Mouse (Mus musculus) embryonic fibroblast, embryonic 13.5 days (primary cell): ENCODE measurements around the gene Dnm2.

Source experiments
- CTCF ChIP-seq: IDR thresholded peaks from 2 replicates; pipeline ENCODE4 v1.5.1; 2011; ENCODE audit warnings: mild to moderate bottlenecking, control low read depth, low read length, moderate library complexity, borderline replicate concordance; ENCODE audit not compliant: insufficient read depth
- POLR2A ChIP-seq: IDR thresholded peaks from 2 replicates; pipeline ENCODE4 v1.6.1; 2011; ENCODE audit warnings: low read depth, mild to moderate bottlenecking, control low read depth, low read length, moderate library complexity

DNA sequence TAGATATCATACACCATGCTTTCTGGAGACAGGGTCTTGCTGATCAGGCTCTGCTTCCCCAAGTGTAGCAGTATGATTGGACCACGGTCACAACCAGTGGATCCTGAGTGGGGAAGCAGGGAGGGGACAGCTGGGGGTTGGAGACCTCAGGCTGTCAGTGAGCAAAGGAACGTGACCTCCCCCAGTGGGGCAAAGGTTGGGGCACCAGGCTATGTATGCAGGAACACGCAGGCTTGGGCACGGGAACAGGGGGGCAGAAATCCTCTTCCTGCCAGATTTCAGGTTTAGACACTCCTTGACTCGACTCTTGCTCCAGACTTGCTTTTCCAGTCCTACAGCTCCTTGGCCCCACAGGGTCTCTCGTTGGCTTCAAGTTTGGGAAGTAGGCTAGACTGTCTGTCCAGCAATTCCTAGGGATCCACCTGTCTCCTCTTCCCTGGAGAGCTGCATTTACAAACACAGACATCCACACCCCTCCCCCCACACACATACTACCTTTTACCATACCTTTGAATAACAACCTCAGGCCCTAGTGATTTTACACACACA is 93.3 kb downstream of the Dnm2 start:
- TF ChIP-seq CTCF (no peak), POLR2A (no peak)
